Mouse (Mus musculus) liver, embryonic 15.5 days (tissue): ENCODE data around the gene Ankrd60. TPM values are rescaled to one million over a fixed set of nuclear protein-coding genes. Genes with fewer than 3 reads are reported as not detected.
A peak's percentile ranks its signal among the peaks of the same experiment; 100 is the strongest.

Experiments used
- ATAC-seq: fragments of 200-750 bp; cut with Nextera tagmentation; 2 replicates; pipeline ENCODE4 v1.8.0; 2017; ENCODE audit warnings: moderate number of reproducible peaks, mild to moderate bottlenecking, moderate library complexity; ENCODE audit not compliant: insufficient read depth
- H3K27ac ChIP-seq: fragments of 300-500 bp; sonication (generic); replicated peaks from 2 replicates; pipeline ENCODE4 v1.5.1; 2015; ENCODE audit warnings: mild to moderate bottlenecking, inconsistent platforms
- H3K27me3 ChIP-seq: fragments of 300-500 bp; sonication (generic); 2 replicates; pipeline ENCODE4 v1.6.1; 2015; ENCODE audit warnings: mild to moderate bottlenecking, inconsistent platforms
- H3K36me3 ChIP-seq: fragments of 300-500 bp; sonication (generic); replicated peaks from 2 replicates; pipeline ENCODE4 v1.6.1; 2015; ENCODE audit warnings: moderate library complexity, mild to moderate bottlenecking, inconsistent platforms
- H3K4me1 ChIP-seq: fragments of 300-500 bp; sonication (generic); replicated peaks from 2 replicates; pipeline ENCODE4 v1.6.1; 2015; ENCODE audit warnings: inconsistent platforms
- H3K4me2 ChIP-seq: fragments of 300-500 bp; sonication (generic); 2 replicates; pipeline ENCODE4 v1.6.1; 2015; ENCODE audit warnings: moderate library complexity, mild to moderate bottlenecking, inconsistent platforms
- H3K4me3 ChIP-seq: fragments of 300-500 bp; sonication (generic); replicated peaks from 2 replicates; pipeline ENCODE4 v1.5.1; 2015; ENCODE audit warnings: mild to moderate bottlenecking, inconsistent platforms
- H3K9ac ChIP-seq: fragments of 300-500 bp; sonication (generic); 2 replicates; pipeline ENCODE4 v1.6.1; 2015; ENCODE audit warnings: moderate library complexity, mild to moderate bottlenecking, inconsistent platforms
- H3K9me3 ChIP-seq: fragments of 300-500 bp; sonication (generic); replicated peaks from 2 replicates; pipeline ENCODE4 v1.6.1; 2016; ENCODE audit warnings: inconsistent platforms
- WGBS: fragments of 180-500 bp; shearing (Covaris S2); methylation state at CpG from one replicate; pipeline ENCODE4 v1.1.7; 2015; ENCODE audit warnings: mixed read lengths; ENCODE audit not compliant: insufficient replicate concordance; 5-methylcytosine and 5-hydroxymethylcytosine counted together
- polyA plus RNA-seq: library from polyadenylated mRNA; unstranded; fragments of >200 nt; fragmentation: Nextera tagmentation; extraction: Ambion mirVana; gene quantifications from 2 replicates; pipeline ENCODE4 v1.2.1, GENCODE M21; 2015

Gene Ankrd60
- not detected in 2 replicates for polyA plus RNA-seq

- ATAC-seq: no peak
- peak within 1 kb of the TSS; percentile 54 for H3K4me2 ChIP-seq
- WGBS: 7% methylated on average over 57 of the region's 58 CpGs
- no peaks in the 10 kb centered on the region for H3K36me3 ChIP-seq
- H3K9me3 ChIP-seq: no peaks in the 10 kb centered on the region
- H3K4me1 ChIP-seq: peaks cover 12% of the 10 kb centered on the region
- H3K27me3 ChIP-seq: peaks cover 82% of the 10 kb centered on the region
- no peak within 1 kb of the TSS for H3K27ac ChIP-seq
- no peak within 1 kb of the TSS for H3K9ac ChIP-seq
- peak within 1 kb of the TSS; percentile 25 for H3K4me3 ChIP-seq
Measured at GRCm38 (mm10) chr2:173577669-173578557, at the start of gene Ankrd60. Ankrd60 (minus strand) TSS chr2:173578365.

GRCm38 (mm10) chr2:173625786-173626185 is 47.6 kb upstream of the Ankrd60 start:
- H3K36me3 ChIP-seq: no peaks in the 10 kb centered on the region
- no peaks in the 10 kb centered on the region for H3K27me3 ChIP-seq
- no peaks in the 10 kb centered on the region for H3K9me3 ChIP-seq
- no peak overlapping the region for H3K4me2 ChIP-seq
- H3K27ac ChIP-seq: no peak overlapping the region
- H3K9ac ChIP-seq: no peak overlapping the region
- 82% methylated on average over 3 of the region's 3 CpGs for WGBS
- no peak for ATAC-seq
- H3K4me3 ChIP-seq: no peak overlapping the region
- H3K4me1 ChIP-seq: no peaks in the 10 kb centered on the region

GRCm38 (mm10) chr2:173624667-173625066 is 46.5 kb upstream of the Ankrd60 start:
- no peak for ATAC-seq
- Histone ChIP-seq H3K4me1 (no peaks in the 10 kb centered on the region), H3K36me3 (no peaks in the 10 kb centered on the region), H3K4me2 (no peak overlapping the region), H3K27ac (no peak overlapping the region), H3K4me3 (no peak overlapping the region), H3K9me3 (no peaks in the 10 kb centered on the region), H3K27me3 (no peaks in the 10 kb centered on the region), H3K9ac (no peak overlapping the region)
- WGBS: 42% methylated on average over 7 of the region's 7 CpGs

GRCm38 (mm10) chr2:173622173-173622601 is 44.0 kb upstream of the Ankrd60 start:
- Histone ChIP-seq H3K9me3 (no peaks in the 10 kb centered on the region), H3K9ac (no peak overlapping the region), H3K4me2 (no peak overlapping the region), H3K4me3 (no peak overlapping the region), H3K27me3 (no peaks in the 10 kb centered on the region), H3K27ac (no peak overlapping the region), H3K36me3 (no peaks in the 10 kb centered on the region), H3K4me1 (no peaks in the 10 kb centered on the region)
- no peak for ATAC-seq
- 60% methylated on average over 7 of the region's 7 CpGs for WGBS

GRCm38 (mm10) chr2:173620645-173621044 is 42.5 kb upstream of the Ankrd60 start:
- Histone ChIP-seq H3K9ac (no peak overlapping the region), H3K4me2 (no peak overlapping the region), H3K4me3 (no peak overlapping the region), H3K9me3 (no peaks in the 10 kb centered on the region), H3K4me1 (no peaks in the 10 kb centered on the region), H3K27me3 (no peaks in the 10 kb centered on the region), H3K27ac (no peak overlapping the region), H3K36me3 (no peaks in the 10 kb centered on the region)
- ATAC-seq: no peak
- WGBS: 82% methylated on average over 4 of the region's 4 CpGs

- WGBS: 74% methylated on average over 5 of the region's 5 CpGs
- no peak for ATAC-seq
- no peaks in the 10 kb centered on the region for H3K27me3 ChIP-seq
- H3K9me3 ChIP-seq: no peaks in the 10 kb centered on the region
- H3K36me3 ChIP-seq: no peaks in the 10 kb centered on the region
- H3K27ac ChIP-seq: no peak overlapping the region
- no peak overlapping the region for H3K4me3 ChIP-seq
- no peak overlapping the region for H3K9ac ChIP-seq
- no peak overlapping the region for H3K4me2 ChIP-seq
- no peaks in the 10 kb centered on the region for H3K4me1 ChIP-seq
Measured at GRCm38 (mm10) chr2:173619132-173619531, 41.0 kb upstream of the Ankrd60 start.

- H3K9ac ChIP-seq: no peak overlapping the region
- no peak for ATAC-seq
- H3K4me1 ChIP-seq: no peaks in the 10 kb centered on the region; the same call in 1 of the 2 replicates
- H3K4me3 ChIP-seq: no peak overlapping the region
- H3K4me2 ChIP-seq: no peak overlapping the region
- no peaks in the 10 kb centered on the region for H3K27me3 ChIP-seq
- WGBS: 78% methylated on average over 7 of the region's 7 CpGs
- no peaks in the 10 kb centered on the region for H3K9me3 ChIP-seq
- no peaks in the 10 kb centered on the region for H3K36me3 ChIP-seq
- no peak overlapping the region for H3K27ac ChIP-seq
Measured at GRCm38 (mm10) chr2:173616156-173616555, 38.0 kb upstream of the Ankrd60 start.

GRCm38 (mm10) chr2:173615378-173616081 is 37.4 kb upstream of the Ankrd60 start:
- Histone ChIP-seq H3K9me3 (no peaks in the 10 kb centered on the region), H3K27me3 (no peaks in the 10 kb centered on the region), H3K4me2 (no peak overlapping the region), H3K36me3 (no peaks in the 10 kb centered on the region), H3K27ac (no peak overlapping the region), H3K4me1 (no peaks in the 10 kb centered on the region; the same call in 1 of the 2 replicates), H3K4me3 (no peak overlapping the region), H3K9ac (no peak overlapping the region)
- ATAC-seq: no peak
- WGBS: 75% methylated on average over 11 of the region's 11 CpGs

GRCm38 (mm10) chr2:173608020-173608958 is 30.1 kb upstream of the Ankrd60 start:
- Histone ChIP-seq H3K9me3 (no peaks in the 10 kb centered on the region), H3K4me1 (no peaks in the 10 kb centered on the region; the same call in 1 of the 2 replicates), H3K27me3 (no peaks in the 10 kb centered on the region), H3K4me3 (no peak overlapping the region), H3K27ac (no peak overlapping the region), H3K36me3 (no peaks in the 10 kb centered on the region), H3K9ac (no peak overlapping the region), H3K4me2 (no peak overlapping the region)
- WGBS: 74% methylated on average over 10 of the region's 10 CpGs
- ATAC-seq: no peak

- Histone ChIP-seq H3K9ac (no peak overlapping the region), H3K36me3 (no peaks in the 10 kb centered on the region; the same call in 1 of the 2 replicates), H3K27ac (no peak overlapping the region), H3K4me1 (no peaks in the 10 kb centered on the region), H3K4me2 (no peak overlapping the region), H3K9me3 (no peaks in the 10 kb centered on the region), H3K27me3 (no peaks in the 10 kb centered on the region), H3K4me3 (no peak overlapping the region)
- no peak for ATAC-seq
- 77% methylated on average over 9 of the region's 9 CpGs for WGBS
Measured at GRCm38 (mm10) chr2:173606415-173606804, 28.2 kb upstream of the Ankrd60 start.
